Mouse (Mus musculus): ENCODE measurements around the gene Upk3bl. TPM values are rescaled to one million over a fixed set of nuclear protein-coding genes. Genes with fewer than 3 reads are reported as not detected.
A peak's percentile ranks its signal among the peaks of the same experiment; 100 is the strongest.

Gene Upk3bl
- polyA plus RNA-seq, 1 experiment from 2014 or later = 5.4 TPM

GRCm38 (mm10) chr5:136073051-136073450 lies 18.8 kb downstream of the Upk3bl start:
- no peak overlapping the region for H3K27ac ChIP-seq
- 0 out of 2 replicates have a peak, but pooled peaks cover 5% of the 10 kb centered on the region for H3K27me3 ChIP-seq
- no peaks in the 10 kb centered on the region for H3K36me3 ChIP-seq
- no peak overlapping the region for H3K4me2 ChIP-seq
- no peak overlapping the region for H3K4me3 ChIP-seq (replicated peaks)
- ATAC-seq (ENCODE audit: insufficient number of reproducible peaks, insufficient read depth, low FRiP score, low TSS enrichment, low read depth) = no peak
- 65% methylated on average over 6 of the region's 6 CpGs for WGBS
- H3K9me3 ChIP-seq = 0 out of 2 replicates have a peak, but pooled peaks cover 3% of the 10 kb centered on the region
- H3K9ac ChIP-seq (replicated peaks) = no peak overlapping the region
- 0 out of 2 replicates have a peak, but pooled peaks cover 9% of the 10 kb centered on the region for H3K4me1 ChIP-seq (replicated peaks)

GRCm38 (mm10) chr5:136073526-136073925 lies 19.2 kb downstream of the Upk3bl start:
- Histone ChIP-seq H3K27me3 (0 out of 2 replicates have a peak, but pooled peaks cover 5% of the 10 kb centered on the region), H3K9me3 (0 out of 2 replicates have a peak, but pooled peaks cover 3% of the 10 kb centered on the region), H3K36me3 (no peaks in the 10 kb centered on the region), H3K27ac (no peak overlapping the region), H3K4me1 (replicated peaks) (0 out of 2 replicates have a peak, but pooled peaks cover 9% of the 10 kb centered on the region), H3K4me3 (replicated peaks) (no peak overlapping the region), H3K4me2 (no peak overlapping the region), H3K9ac (replicated peaks) (no peak overlapping the region)
- ATAC-seq (ENCODE audit: insufficient number of reproducible peaks, insufficient read depth, low FRiP score, low TSS enrichment, low read depth) = no peak
- WGBS = 65% methylated on average over 11 of the region's 11 CpGs

- H3K27me3 ChIP-seq = 0 out of 2 replicates have a peak, but pooled peaks cover 3% of the 10 kb centered on the region
- H3K27ac ChIP-seq = no peak overlapping the region
- no peak overlapping the region for H3K4me3 ChIP-seq (replicated peaks)
- 0 out of 2 replicates have a peak, but pooled peaks cover 9% of the 10 kb centered on the region for H3K4me1 ChIP-seq (replicated peaks)
- 0 out of 2 replicates have a peak, but pooled peaks cover 3% of the 10 kb centered on the region for H3K9me3 ChIP-seq
- no peak for ATAC-seq (ENCODE audit: insufficient number of reproducible peaks, insufficient read depth, low FRiP score, low TSS enrichment, low read depth)
- no peaks in the 10 kb centered on the region for H3K36me3 ChIP-seq
- no peak overlapping the region for H3K4me2 ChIP-seq
- H3K9ac ChIP-seq (replicated peaks) = no peak overlapping the region
- 92% methylated on average over 5 of the region's 5 CpGs for WGBS
These were observed 20.8 kb downstream of the Upk3bl start for GRCm38 (mm10) chr5:136075076-136075475.

- Histone ChIP-seq H3K4me1 (replicated peaks) (0 out of 2 replicates have a peak, but pooled peaks cover 9% of the 10 kb centered on the region), H3K9ac (replicated peaks) (no peak overlapping the region), H3K9me3 (0 out of 2 replicates have a peak, but pooled peaks cover 3% of the 10 kb centered on the region), H3K27me3 (no peaks in the 10 kb centered on the region), H3K36me3 (no peaks in the 10 kb centered on the region), H3K27ac (no peak overlapping the region), H3K4me2 (no peak overlapping the region), H3K4me3 (replicated peaks) (no peak overlapping the region)
- no peak for ATAC-seq (ENCODE audit: insufficient number of reproducible peaks, insufficient read depth, low FRiP score, low TSS enrichment, low read depth)
- 52% methylated on average over 7 of the region's 7 CpGs for WGBS
These were observed 22.0 kb downstream of the Upk3bl start for GRCm38 (mm10) chr5:136076284-136076683.

GRCm38 (mm10) chr5:136077001-136077550 lies 22.8 kb downstream of the Upk3bl start:
- no peak overlapping the region for H3K4me2 ChIP-seq
- H3K4me1 ChIP-seq (replicated peaks) = 0 out of 2 replicates have a peak, but pooled peaks cover 9% of the 10 kb centered on the region
- 84% methylated on average over 9 of the region's 9 CpGs for WGBS
- H3K9ac ChIP-seq (replicated peaks) = no peak overlapping the region
- ATAC-seq (ENCODE audit: insufficient number of reproducible peaks, insufficient read depth, low FRiP score, low TSS enrichment, low read depth) = no peak
- no peak overlapping the region for H3K4me3 ChIP-seq (replicated peaks)
- no peaks in the 10 kb centered on the region for H3K36me3 ChIP-seq
- H3K27ac ChIP-seq = no peak overlapping the region
- H3K27me3 ChIP-seq = no peaks in the 10 kb centered on the region
- H3K9me3 ChIP-seq = 0 out of 2 replicates have a peak, but pooled peaks cover 1% of the 10 kb centered on the region

- Histone ChIP-seq H3K27me3 (no peaks in the 10 kb centered on the region), H3K4me3 (replicated peaks) (no peak overlapping the region), H3K4me2 (no peak overlapping the region), H3K9me3 (no peaks in the 10 kb centered on the region), H3K9ac (replicated peaks) (no peak overlapping the region), H3K4me1 (replicated peaks) (peaks cover 6% of the 10 kb centered on the region; the same call in 1 of the 2 replicates), H3K36me3 (no peaks in the 10 kb centered on the region), H3K27ac (no peak overlapping the region)
- 94% methylated on average over 5 of the region's 5 CpGs for WGBS
- no peak for ATAC-seq (ENCODE audit: insufficient number of reproducible peaks, insufficient read depth, low FRiP score, low TSS enrichment, low read depth)
These were observed 23.8 kb downstream of the Upk3bl start for GRCm38 (mm10) chr5:136078136-136078535.

- WGBS = 73% methylated on average over 4 of the region's 4 CpGs
- H3K36me3 ChIP-seq = no peaks in the 10 kb centered on the region; the same call in 1 of the 2 replicates
- peaks cover 32% of the 10 kb centered on the region for H3K27me3 ChIP-seq
- no peak overlapping the region for H3K4me3 ChIP-seq (replicated peaks)
- H3K4me1 ChIP-seq (replicated peaks) = peaks cover 23% of the 10 kb centered on the region
- no peak overlapping the region for H3K27ac ChIP-seq
- no peak for ATAC-seq (ENCODE audit: insufficient number of reproducible peaks, insufficient read depth, low FRiP score, low TSS enrichment, low read depth)
- no peak overlapping the region for H3K4me2 ChIP-seq
- H3K9ac ChIP-seq (replicated peaks) = no peak overlapping the region
- no peaks in the 10 kb centered on the region for H3K9me3 ChIP-seq
These were observed 28.1 kb downstream of the Upk3bl start for GRCm38 (mm10) chr5:136082345-136082744.

- Histone ChIP-seq H3K4me2 (peak within 1 kb of the TSS; percentile 90), H3K9me3 (no peaks in the 10 kb centered on the region), H3K27ac (no peak within 1 kb of the TSS; the same call in 1 of the 2 replicates), H3K27me3 (peaks cover 37% of the 10 kb centered on the region), H3K9ac (replicated peaks) (peak within 1 kb of the TSS; percentile 60), H3K4me3 (replicated peaks) (peak within 1 kb of the TSS; percentile 58), H3K4me1 (replicated peaks) (peaks cover 23% of the 10 kb centered on the region), H3K36me3 (no peaks in the 10 kb centered on the region; the same call in 1 of the 2 replicates)
- WGBS = under 1% methylated on average over 28 of the region's 28 CpGs
- peak; percentile 92 for ATAC-seq (ENCODE audit: insufficient number of reproducible peaks, insufficient read depth, low FRiP score, low TSS enrichment, low read depth)
These were observed 29.4 kb downstream of the Upk3bl start, which contains the start of gene Rasa4 for GRCm38 (mm10) chr5:136083669-136084107. Rasa4 (plus strand) TSS chr5:136083916.

- ATAC-seq (ENCODE audit: insufficient number of reproducible peaks, insufficient read depth, low FRiP score, low TSS enrichment, low read depth) = peak; percentile 64
- Histone ChIP-seq H3K36me3 (no peaks in the 10 kb centered on the region; the same call in 1 of the 2 replicates), H3K9ac (replicated peaks) (peak overlapping the region; percentile 60), H3K4me1 (replicated peaks) (peaks cover 23% of the 10 kb centered on the region), H3K27me3 (peaks cover 43% of the 10 kb centered on the region), H3K4me2 (peak overlapping the region; percentile 90), H3K9me3 (no peaks in the 10 kb centered on the region), H3K27ac (no peak overlapping the region), H3K4me3 (replicated peaks) (peak overlapping the region; percentile 58)
- WGBS = 2% methylated on average over 23 of the region's 23 CpGs
These were observed 30.0 kb downstream of the Upk3bl start for GRCm38 (mm10) chr5:136084144-136084881.

- H3K4me1 ChIP-seq (replicated peaks) = peaks cover 23% of the 10 kb centered on the region
- peak overlapping the region; percentile 90 for H3K4me2 ChIP-seq
- H3K9ac ChIP-seq (replicated peaks) = peak overlapping the region; percentile 23; the same call in 1 of the 2 replicates
- H3K36me3 ChIP-seq = no peaks in the 10 kb centered on the region; the same call in 1 of the 2 replicates
- no peaks in the 10 kb centered on the region for H3K9me3 ChIP-seq
- WGBS = 4% methylated on average over 21 of the region's 21 CpGs
- H3K27me3 ChIP-seq = peaks cover 46% of the 10 kb centered on the region
- peak overlapping the region; percentile 58 for H3K4me3 ChIP-seq (replicated peaks)
- H3K27ac ChIP-seq = peak overlapping the region; percentile 17; the same call in 1 of the 2 replicates
- ATAC-seq (ENCODE audit: insufficient number of reproducible peaks, insufficient read depth, low FRiP score, low TSS enrichment, low read depth) = no peak
These were observed 30.8 kb downstream of the Upk3bl start for GRCm38 (mm10) chr5:136084891-136085651.
